Mouse (Mus musculus): Measurements from ENCODE around the gene Mapk14. TPM values are rescaled to one million over a fixed set of nuclear protein-coding genes. Genes with fewer than 3 reads are reported as not detected.

The Mapk14 gene
- polyA plus RNA-seq, 1 experiment: 36.7 TPM

DNA sequence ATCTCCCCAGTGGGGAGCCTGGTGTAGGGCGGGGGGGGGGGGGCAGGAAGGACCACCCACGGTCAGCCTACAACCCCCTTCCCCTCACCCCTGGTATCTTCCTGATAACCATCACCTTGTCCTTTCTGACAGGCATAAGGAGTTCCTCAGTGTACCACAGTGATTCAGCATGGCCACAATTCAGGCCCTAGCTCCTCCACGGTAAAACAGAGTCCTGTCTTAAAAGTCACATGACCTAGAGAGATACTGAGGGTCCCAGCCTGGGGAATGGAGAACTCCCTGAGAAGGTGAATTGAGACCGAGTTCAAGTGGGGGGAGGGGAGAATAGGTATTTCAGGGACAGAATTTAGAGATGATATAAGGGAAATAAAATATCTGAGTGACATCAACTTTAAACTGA is 3.8 kb upstream of the Mapk14 start:
- TF ChIP-seq MYOG (IDR thresholded peaks at IDR 0.05; ENCODE audit: control insufficient read depth, extremely low read depth, insufficient read length) (no peak), CTCF (IDR thresholded peaks at IDR 0.05; ENCODE audit: control insufficient read depth, insufficient read depth, insufficient read length) (no peak)
- peaks cover 5% of the 10 kb centered on the region for H3K79me3 ChIP-seq (ENCODE audit: low read depth)
- H3K27me3 ChIP-seq (ENCODE audit: control insufficient read depth, insufficient read depth, insufficient read length): no peaks in the 10 kb centered on the region
- peaks cover 12% of the 10 kb centered on the region for H3K79me2 ChIP-seq (ENCODE audit: control insufficient read depth, insufficient read depth)
- H3ac ChIP-seq (ENCODE audit: control insufficient read depth, insufficient read length, low read depth): no peak overlapping the region
- no peaks in the 10 kb centered on the region for H3K36me3 ChIP-seq (ENCODE audit: control insufficient read depth, insufficient read depth)
- H3K4me3 ChIP-seq (ENCODE audit: insufficient read depth, poor library complexity, severe bottlenecking): no peak overlapping the region

DNA sequence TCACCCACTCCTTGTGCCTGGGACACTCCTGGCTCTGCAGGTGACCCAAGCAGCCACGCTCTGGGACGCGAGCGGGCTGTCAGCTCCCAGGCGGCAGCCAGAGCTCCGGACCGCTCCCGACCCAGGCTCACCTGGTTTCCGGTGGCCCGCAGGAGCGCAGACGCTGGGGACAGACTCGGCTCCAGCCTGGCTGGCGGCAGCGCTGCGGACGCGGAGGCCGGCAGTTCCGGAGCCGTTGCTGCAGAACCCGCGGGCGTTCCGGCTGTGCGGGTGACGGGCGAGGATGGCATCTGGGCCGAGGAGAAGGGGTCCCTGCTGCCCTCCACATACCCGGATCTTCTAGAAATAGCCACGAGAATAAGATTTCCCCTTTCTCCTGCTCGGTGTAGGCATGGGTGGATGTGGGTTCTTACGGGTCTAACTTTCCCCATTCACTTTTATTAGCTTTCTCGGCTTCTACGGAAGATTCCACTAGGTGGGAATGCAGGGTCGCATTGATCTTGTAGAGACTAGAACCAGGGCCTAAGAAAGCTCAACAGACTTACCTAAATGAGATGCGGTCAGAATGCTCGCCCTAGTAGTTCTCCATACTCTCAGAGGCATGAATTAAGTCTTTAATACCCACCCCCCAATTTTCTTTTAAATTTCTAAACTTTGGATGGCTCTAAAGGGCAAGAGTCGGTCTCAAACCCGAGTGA is 1.4 kb upstream of the Mapk14 start, which contains the start of gene Slc26a8:
Gene Slc26a8, minus strand, starts transcription at position 648 of the 698 bp plus-strand sequence.
- Histone ChIP-seq H3ac (ENCODE audit: control insufficient read depth, insufficient read length, low read depth) (peak within 1 kb of the TSS; percentile 85), H3K27me3 (ENCODE audit: control insufficient read depth, insufficient read depth, insufficient read length) (no peaks in the 10 kb centered on the region), H3K79me2 (ENCODE audit: control insufficient read depth, insufficient read depth) (peaks cover 36% of the 10 kb centered on the region), H3K36me3 (ENCODE audit: control insufficient read depth, insufficient read depth) (peaks cover 17% of the 10 kb centered on the region), H3K4me3 (ENCODE audit: insufficient read depth, poor library complexity, severe bottlenecking) (peak within 1 kb of the TSS; percentile 26), H3K79me3 (ENCODE audit: low read depth) (peaks cover 29% of the 10 kb centered on the region)
- TF ChIP-seq MAX (IDR thresholded peaks at IDR 0.05): no peak
- no peak for TF ChIP-seq FOSL1 (IDR thresholded peaks at IDR 0.05; ENCODE audit: insufficient read depth, low read length, poor library complexity, severe bottlenecking)
- no peak for TF ChIP-seq MYOD1 (IDR thresholded peaks at IDR 0.05; ENCODE audit: control insufficient read depth, insufficient read length, low read depth)
- TF ChIP-seq USF1 (IDR thresholded peaks at IDR 0.05; ENCODE audit: low read depth): no peak
- no peak for TF ChIP-seq MYOG (IDR thresholded peaks at IDR 0.05; ENCODE audit: control insufficient read depth, extremely low read depth, insufficient read length)
- TF ChIP-seq CTCF (IDR thresholded peaks at IDR 0.05; ENCODE audit: control insufficient read depth, insufficient read depth, insufficient read length): no peak
- no peak for TF ChIP-seq CEBPB (IDR thresholded peaks at IDR 0.05; ENCODE audit: low read depth)

DNA sequence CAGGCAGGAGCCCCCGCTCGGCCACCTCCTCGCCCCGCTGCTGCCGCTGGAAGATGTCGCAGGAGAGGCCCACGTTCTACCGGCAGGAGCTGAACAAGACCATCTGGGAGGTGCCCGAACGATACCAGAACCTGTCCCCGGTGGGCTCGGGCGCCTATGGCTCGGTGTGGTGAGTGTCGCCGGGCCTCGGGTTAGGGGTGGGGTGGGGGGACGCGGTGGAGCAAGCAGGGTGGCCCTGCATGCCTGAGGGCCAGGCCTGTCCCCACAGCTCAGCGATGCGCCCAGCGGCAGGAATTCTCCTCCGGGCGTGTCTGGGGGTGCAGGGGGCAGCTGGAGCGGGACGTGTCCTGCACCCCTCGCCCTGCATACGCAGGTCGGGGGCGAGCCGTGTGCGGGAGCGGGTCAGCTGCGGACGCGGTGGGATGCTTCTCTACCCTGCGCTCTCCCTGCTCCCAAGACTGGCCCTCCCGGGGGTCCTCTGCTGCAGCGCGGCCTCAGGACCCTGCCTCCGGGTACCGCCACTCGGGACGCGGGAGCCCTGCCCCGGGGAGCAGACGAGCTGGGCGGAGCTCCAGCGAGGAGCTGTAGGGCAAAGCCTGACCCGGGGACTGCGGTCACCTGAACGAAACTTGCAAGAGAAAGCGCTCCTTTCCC is 685 bp downstream of the Mapk14 start:
- Histone ChIP-seq H3K27me3 (ENCODE audit: control insufficient read depth, insufficient read depth, insufficient read length) (no peaks in the 10 kb centered on the region), H3K36me3 (ENCODE audit: control insufficient read depth, insufficient read depth) (peaks cover 25% of the 10 kb centered on the region), H3K79me2 (ENCODE audit: control insufficient read depth, insufficient read depth) (peaks cover 57% of the 10 kb centered on the region), H3ac (ENCODE audit: control insufficient read depth, insufficient read length, low read depth) (peak overlapping the region; percentile 99), H3K4me3 (ENCODE audit: insufficient read depth, poor library complexity, severe bottlenecking) (peak overlapping the region; percentile 86), H3K79me3 (ENCODE audit: low read depth) (peaks cover 49% of the 10 kb centered on the region)
- TF ChIP-seq CTCF (IDR thresholded peaks at IDR 0.05; ENCODE audit: control insufficient read depth, insufficient read depth, insufficient read length): peak; percentile 13
- TF ChIP-seq USF1 (IDR thresholded peaks at IDR 0.05; ENCODE audit: low read depth): no peak

DNA sequence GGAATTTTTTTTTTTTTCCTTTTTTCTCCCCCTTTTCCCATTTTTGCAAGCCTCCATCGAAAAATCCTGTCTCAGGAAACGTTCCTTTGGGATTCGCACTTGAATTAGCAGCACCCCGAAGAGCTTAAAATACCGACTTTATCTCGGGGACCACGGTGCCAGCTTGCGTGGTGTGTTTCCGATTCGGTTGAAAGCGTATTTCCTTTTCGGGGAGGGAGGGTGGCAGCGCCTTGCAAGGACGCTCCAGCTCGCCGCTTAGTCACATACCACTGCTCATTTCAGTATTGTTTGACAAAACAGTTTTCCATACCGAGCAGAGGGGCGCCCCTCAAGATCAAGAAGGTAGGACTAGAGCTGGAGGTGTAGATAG is 1.2 kb downstream of the Mapk14 start:
- TF ChIP-seq CEBPB (IDR thresholded peaks at IDR 0.05; ENCODE audit: low read depth): no peak
- no peak for TF ChIP-seq MAX (IDR thresholded peaks at IDR 0.05)
- no peak for TF ChIP-seq FOSL1 (IDR thresholded peaks at IDR 0.05; ENCODE audit: insufficient read depth, low read length, poor library complexity, severe bottlenecking)
- no peak for TF ChIP-seq USF1 (IDR thresholded peaks at IDR 0.05; ENCODE audit: low read depth)
- no peak for TF ChIP-seq MYOD1 (IDR thresholded peaks at IDR 0.05; ENCODE audit: control insufficient read depth, insufficient read length, low read depth)
- no peak for TF ChIP-seq MYOG (IDR thresholded peaks at IDR 0.05; ENCODE audit: control insufficient read depth, extremely low read depth, insufficient read length)
- TF ChIP-seq CTCF (IDR thresholded peaks at IDR 0.05; ENCODE audit: control insufficient read depth, insufficient read depth, insufficient read length): no peak
- peaks cover 28% of the 10 kb centered on the region for H3K36me3 ChIP-seq (ENCODE audit: control insufficient read depth, insufficient read depth)
- H3K79me3 ChIP-seq (ENCODE audit: low read depth): peaks cover 51% of the 10 kb centered on the region
- peak overlapping the region; percentile 99 for H3ac ChIP-seq (ENCODE audit: control insufficient read depth, insufficient read length, low read depth)
- H3K4me3 ChIP-seq (ENCODE audit: insufficient read depth, poor library complexity, severe bottlenecking): peak overlapping the region; percentile 86
- H3K79me2 ChIP-seq (ENCODE audit: control insufficient read depth, insufficient read depth): peaks cover 62% of the 10 kb centered on the region
- H3K27me3 ChIP-seq (ENCODE audit: control insufficient read depth, insufficient read depth, insufficient read length): no peaks in the 10 kb centered on the region

DNA sequence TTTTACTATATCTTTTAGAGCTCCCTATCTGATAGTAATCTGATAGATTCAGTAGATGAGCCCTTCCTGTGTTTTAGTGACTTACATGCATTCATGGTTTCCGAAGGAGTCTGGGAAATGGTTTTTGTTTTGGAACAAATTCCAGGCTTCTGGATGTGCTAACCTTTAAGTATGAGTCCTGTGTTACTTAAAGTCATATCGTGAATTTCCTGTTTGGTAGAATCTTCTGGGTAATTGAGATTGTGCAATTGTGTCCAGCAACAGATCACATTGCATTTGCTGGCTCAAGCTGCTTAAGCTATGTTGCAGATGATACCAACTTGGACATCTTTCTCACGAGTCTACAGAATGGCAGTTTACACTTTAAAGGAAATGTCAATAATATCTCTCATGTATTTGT is 2.0 kb downstream of the Mapk14 start:
- peak; percentile 86 for TF ChIP-seq CEBPB (IDR thresholded peaks at IDR 0.05; ENCODE audit: low read depth)
- no peak for TF ChIP-seq MYOG (IDR thresholded peaks at IDR 0.05; ENCODE audit: control insufficient read depth, extremely low read depth, insufficient read length)
- Histone ChIP-seq H3K4me3 (ENCODE audit: insufficient read depth, poor library complexity, severe bottlenecking) (peak overlapping the region; percentile 86), H3K27me3 (ENCODE audit: control insufficient read depth, insufficient read depth, insufficient read length) (no peaks in the 10 kb centered on the region), H3K36me3 (ENCODE audit: control insufficient read depth, insufficient read depth) (peaks cover 30% of the 10 kb centered on the region), H3K79me3 (ENCODE audit: low read depth) (peaks cover 59% of the 10 kb centered on the region), H3K79me2 (ENCODE audit: control insufficient read depth, insufficient read depth) (peaks cover 70% of the 10 kb centered on the region), H3ac (ENCODE audit: control insufficient read depth, insufficient read length, low read depth) (no peak overlapping the region)

DNA sequence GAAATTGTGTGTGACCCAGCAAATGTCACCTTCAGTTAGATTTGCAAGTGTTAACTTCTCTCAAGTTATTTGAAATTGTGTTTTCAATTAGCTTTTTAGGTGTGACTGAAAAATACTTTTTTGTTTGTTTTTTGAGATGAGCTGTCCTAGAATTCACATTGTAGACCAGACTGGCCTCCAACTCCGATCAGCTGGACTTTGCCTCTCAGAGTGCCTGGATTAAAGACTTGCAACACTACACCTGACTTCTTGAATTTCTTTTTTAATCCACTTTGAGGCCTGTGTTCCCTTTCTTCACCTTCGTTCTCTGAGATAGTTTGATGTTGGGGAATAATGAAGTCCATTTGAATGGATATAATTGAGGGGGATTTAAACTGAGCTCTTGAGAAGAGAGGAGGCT is 2.9 kb downstream of the Mapk14 start:
- Histone ChIP-seq H3K36me3 (ENCODE audit: control insufficient read depth, insufficient read depth) (peaks cover 30% of the 10 kb centered on the region), H3K79me3 (ENCODE audit: low read depth) (peaks cover 69% of the 10 kb centered on the region), H3K4me3 (ENCODE audit: insufficient read depth, poor library complexity, severe bottlenecking) (no peak overlapping the region), H3K79me2 (ENCODE audit: control insufficient read depth, insufficient read depth) (peaks cover 80% of the 10 kb centered on the region), H3ac (ENCODE audit: control insufficient read depth, insufficient read length, low read depth) (no peak overlapping the region), H3K27me3 (ENCODE audit: control insufficient read depth, insufficient read depth, insufficient read length) (no peaks in the 10 kb centered on the region)
- TF ChIP-seq MYOD1 (IDR thresholded peaks at IDR 0.05; ENCODE audit: control insufficient read depth, insufficient read length, low read depth) (no peak), MYOG (IDR thresholded peaks at IDR 0.05; ENCODE audit: control insufficient read depth, extremely low read depth, insufficient read length) (no peak), USF1 (IDR thresholded peaks at IDR 0.05; ENCODE audit: low read depth) (no peak), CEBPB (IDR thresholded peaks at IDR 0.05; ENCODE audit: low read depth) (no peak), CTCF (IDR thresholded peaks at IDR 0.05; ENCODE audit: control insufficient read depth, insufficient read depth, insufficient read length) (no peak), MAX (IDR thresholded peaks at IDR 0.05) (no peak), FOSL1 (IDR thresholded peaks at IDR 0.05; ENCODE audit: insufficient read depth, low read length, poor library complexity, severe bottlenecking) (no peak)

All from C2C12 (cell line).